17 mouse cellular contexts compared by ENCODE assay signal in the genomic region with DNA sequence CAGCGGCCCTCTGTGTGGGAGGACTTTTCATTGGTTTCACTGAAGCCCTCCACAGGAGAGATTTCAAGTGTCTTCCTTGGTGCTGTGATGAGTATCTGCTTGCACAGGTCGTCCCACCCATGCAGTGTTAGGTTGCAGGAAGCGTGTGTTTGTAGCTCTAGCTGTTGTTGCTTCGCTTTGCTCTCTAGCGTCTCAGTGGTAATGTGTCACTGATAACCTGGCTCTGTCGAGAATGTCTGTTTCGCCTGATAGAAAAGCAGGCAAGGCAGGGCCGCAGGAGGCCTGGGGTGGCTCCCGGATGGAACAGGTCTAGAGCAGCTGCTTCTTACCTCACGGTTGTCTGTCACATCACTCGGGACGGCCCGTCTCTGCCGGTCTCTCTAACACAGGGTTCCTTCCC. TPM values are rescaled to one million over a fixed set of nuclear protein-coding genes. Genes with fewer than 3 reads are reported as not detected.
DNase-seq lines count a peak whose midpoint lies in the region; ATAC-seq and TF ChIP-seq lines count a peak whose summit lies in the region.
"Had no signal": no experiment of that assay in that cellular context is flagged by ENCODE, and none has a peak within 500 bp of the region (broad histone marks: within the 10 kb centered on the region; RNA-seq: fewer than 3 reads in every experiment).

No protein-coding gene starts in this region.

- no peak overlapping the region for H3K9ac ChIP-seq in hindbrain, embryonic 11.5 days (ENCODE audit: low read depth, low read length)
- H3K9ac ChIP-seq in hindbrain, postnatal 0 days (replicated peaks; ENCODE audit: low read length) = no peak overlapping the region
- H3K9ac ChIP-seq in liver, embryonic 11.5 days (ENCODE audit: low read depth, low read length) = peak overlapping the region; percentile 39; the same call in 1 of the 2 replicates
- H3K9ac ChIP-seq: embryonic facial prominence, embryonic 13.5 days; forebrain, postnatal 0 days had no signal

- no peaks in the 10 kb centered on the region for H3K4me1 ChIP-seq in hindbrain, embryonic 11.5 days (replicated peaks; ENCODE audit: control insufficient read depth, insufficient read depth, low read length)
- H3K4me1 ChIP-seq in hindbrain, postnatal 0 days (ENCODE audit: insufficient read depth, low read length) = no peaks in the 10 kb centered on the region
- peaks cover 74% of the 10 kb centered on the region for H3K4me1 ChIP-seq in liver, embryonic 11.5 days (replicated peaks; ENCODE audit: control insufficient read depth, insufficient read depth, low read length)
- no peaks in the 10 kb centered on the region for H3K4me1 ChIP-seq in midbrain, embryonic 10.5 days
- H3K4me1 ChIP-seq: embryonic facial prominence, embryonic 13.5 days had no signal

- H3K4me2 ChIP-seq in hindbrain, embryonic 11.5 days (replicated peaks; ENCODE audit: low read depth, low read length) = no peak overlapping the region
- H3K4me2 ChIP-seq in hindbrain, postnatal 0 days (ENCODE audit: low read depth, low read length) = no peak overlapping the region
- H3K4me2 ChIP-seq in liver, embryonic 11.5 days = peak overlapping the region; percentile 52
- H3K4me2 ChIP-seq: embryonic facial prominence, embryonic 13.5 days had no signal

- no peaks in the 10 kb centered on the region for H3K27me3 ChIP-seq in hindbrain, embryonic 11.5 days (ENCODE audit: control insufficient read depth, insufficient read depth, low read length)
- H3K27me3 ChIP-seq in hindbrain, postnatal 0 days (ENCODE audit: insufficient read depth, low read length) = no peaks in the 10 kb centered on the region
- no peaks in the 10 kb centered on the region for H3K27me3 ChIP-seq in liver, embryonic 11.5 days (replicated peaks; ENCODE audit: control insufficient read depth, insufficient read depth, low read length)
- no peaks in the 10 kb centered on the region for H3K27me3 ChIP-seq in midbrain, embryonic 10.5 days (ENCODE audit: low read depth, poor library complexity, severe bottlenecking)
- H3K27me3 ChIP-seq: embryonic facial prominence, embryonic 13.5 days had no signal

- 87% methylated on average over 14 of the region's 14 CpGs for WGBS in hindbrain, embryonic 11.5 days
- 90% methylated on average over 14 of the region's 14 CpGs for WGBS in hindbrain, postnatal 0 days
- WGBS in liver, embryonic 11.5 days = 40% methylated on average over 14 of the region's 14 CpGs
- 87% methylated on average over 14 of the region's 14 CpGs for WGBS in midbrain, embryonic 10.5 days

- H3K9me3 ChIP-seq in hindbrain, embryonic 11.5 days (ENCODE audit: control insufficient read depth, low read length) = no peaks in the 10 kb centered on the region
- no peaks in the 10 kb centered on the region for H3K9me3 ChIP-seq in hindbrain, postnatal 0 days (ENCODE audit: low read length)
- no peaks in the 10 kb centered on the region for H3K9me3 ChIP-seq in liver, embryonic 11.5 days (ENCODE audit: control insufficient read depth, low read length)
- H3K9me3 ChIP-seq in midbrain, embryonic 10.5 days (replicated peaks) = no peaks in the 10 kb centered on the region
- H3K9me3 ChIP-seq: embryonic facial prominence, embryonic 13.5 days had no signal

- ATAC-seq in hindbrain, embryonic 11.5 days (ENCODE audit: low FRiP score) = no peak
- ATAC-seq in hindbrain, postnatal 0 days = no peak
- peak; percentile 90 for ATAC-seq in liver, embryonic 11.5 days (replicated peaks; ENCODE audit: low FRiP score)
- ATAC-seq: forebrain, postnatal 0 days had no signal

- no peak for TF ChIP-seq CTCF in hindbrain, postnatal 0 days (IDR thresholded peaks at IDR 0.05; ENCODE audit: low read depth)

- no peak for DNase-seq in hindbrain, embryonic 11.5 days (ENCODE audit: low spot score)
- DNase-seq in hindbrain, postnatal 0 days (ENCODE audit: low spot score) = no peak
- peak; percentile 87 for DNase-seq in c-Kit-positive CD71-positive TER-119-negative erythroid progenitor cells, embryonic 14.5 days (ENCODE audit: low read depth)
- DNase-seq in liver, embryonic 11.5 days (ENCODE audit: low spot score) = peak; percentile 64
- DNase-seq in spleen, postnatal 10 days (ENCODE audit: low spot score in 2 of 2) = peak; percentile 59 to 82
- DNase-seq in midbrain, embryonic 10.5 days (ENCODE audit: low spot score) = no peak
- DNase-seq in cerebellum, postnatal 14 days = no peak
- DNase-seq: adrenal gland, adult 2 months; cerebellum, adult 18-20 months; forebrain, postnatal 0 days; gastrocnemius, postnatal 36 days; heart, postnatal 36 days; kidney, adult 2 months; left cerebral cortex, postnatal 4 days; lung, postnatal 14 days; thymus, postnatal 25 days had no signal

- H3K27ac ChIP-seq in hindbrain, embryonic 11.5 days (ENCODE audit: low read depth, low read length) = peak overlapping the region; percentile 39; the same call in 1 of the 2 replicates
- no peak overlapping the region for H3K27ac ChIP-seq in hindbrain, postnatal 0 days
- peak overlapping the region; percentile 89 for H3K27ac ChIP-seq in liver, embryonic 11.5 days (ENCODE audit: low read depth, low read length)
- H3K27ac ChIP-seq in midbrain, embryonic 10.5 days (replicated peaks) = no peak overlapping the region
- H3K27ac ChIP-seq: embryonic facial prominence, embryonic 13.5 days had no signal

- H3K4me3 ChIP-seq in hindbrain, embryonic 11.5 days (ENCODE audit: low read depth, low read length) = no peak overlapping the region
- no peak overlapping the region for H3K4me3 ChIP-seq in hindbrain, postnatal 0 days (ENCODE audit: low read length)
- H3K4me3 ChIP-seq in liver, embryonic 11.5 days (ENCODE audit: low read depth, low read length) = no peak overlapping the region
- no peak overlapping the region for H3K4me3 ChIP-seq in midbrain, embryonic 10.5 days
- H3K4me3 ChIP-seq: embryonic facial prominence, embryonic 13.5 days had no signal

- H3K36me3 ChIP-seq in hindbrain, embryonic 11.5 days (ENCODE audit: control insufficient read depth, insufficient read depth, low read length) = peaks cover 14% of the 10 kb centered on the region
- peaks cover 19% of the 10 kb centered on the region for H3K36me3 ChIP-seq in hindbrain, postnatal 0 days (ENCODE audit: insufficient read depth, low read length)
- peaks cover 43% of the 10 kb centered on the region for H3K36me3 ChIP-seq in liver, embryonic 11.5 days (ENCODE audit: control insufficient read depth, insufficient read depth, low read length)
- H3K36me3 ChIP-seq in midbrain, embryonic 10.5 days = peaks cover 100% of the 10 kb centered on the region

RNA-seq across cellular contexts. Expression of gene Brpf3, which starts 28.2 kb away (rescaled TPM):
- polyA plus RNA-seq in hindbrain, embryonic 11.5 days (2014; fragmentation: Nextera tagmentation; extraction: Ambion mirVana) = 7.1 and 9.8 TPM in 2 replicates
- 10.1 and 16.5 TPM in 2 replicates for total RNA-seq in hindbrain, postnatal 0 days (2014; rRNA removed)
- polyA plus RNA-seq in hindbrain, postnatal 0 days (2015; fragmentation: Nextera tagmentation; extraction: Ambion mirVana) = 4.5 and 4.7 TPM in 2 replicates
- polyA plus RNA-seq in liver, embryonic 11.5 days (2014; fragmentation: Nextera tagmentation; extraction: Ambion mirVana) = 29.3 and 34.8 TPM in 2 replicates
- 8.3 and 9.1 TPM in 2 replicates for polyA plus RNA-seq in midbrain, embryonic 10.5 days (2016; fragmentation: Nextera tagmentation; extraction: Ambion mirVana)

RNA-seq across cellular contexts. Expression of gene Pnpla1, which starts 29.1 kb away (rescaled TPM):
- polyA plus RNA-seq in hindbrain, embryonic 11.5 days (2014; fragmentation: Nextera tagmentation; extraction: Ambion mirVana) = not detected in 2 replicates
- total RNA-seq in hindbrain, postnatal 0 days (2014; rRNA removed) = 0.10 and 0.22 TPM in 2 replicates
- polyA plus RNA-seq in hindbrain, postnatal 0 days (2015; fragmentation: Nextera tagmentation; extraction: Ambion mirVana) = 0.08 and 0.09 TPM in 2 replicates
- polyA plus RNA-seq in liver, embryonic 11.5 days (2014; fragmentation: Nextera tagmentation; extraction: Ambion mirVana) = 0.05 TPM in 1 of 2 replicates, not detected in the other
- polyA plus RNA-seq in midbrain, embryonic 10.5 days (2016; fragmentation: Nextera tagmentation; extraction: Ambion mirVana) = not detected in 2 replicates
- total RNA-seq: forebrain, postnatal 0 days; gastrocnemius, postnatal 36 days; heart, postnatal 36 days had no signal
- polyA plus RNA-seq: kidney, adult 2 months had no signal

Comparison
In these comparisons a context has a peak if more than half of its experiments do, and no peak if none do; other contexts are left out.
1. H3K27ac ChIP-seq: peak in hindbrain, embryonic 11.5 days (single experiment) and liver, embryonic 11.5 days (single experiment); none in hindbrain, postnatal 0 days (single experiment) and midbrain, embryonic 10.5 days (single experiment).
2. DNase-seq: peak in c-Kit-positive CD71-positive TER-119-negative erythroid progenitor cells, embryonic 14.5 days (single experiment), liver, embryonic 11.5 days (single experiment) and spleen, postnatal 10 days (2 of 2); none in hindbrain, embryonic 11.5 days (single experiment), hindbrain, postnatal 0 days (single experiment), midbrain, embryonic 10.5 days (single experiment) and cerebellum, postnatal 14 days (0 of 2).